Mouse (Mus musculus): Measurements from ENCODE around the gene Slc15a3.

Slc15a3 gene

DNA sequence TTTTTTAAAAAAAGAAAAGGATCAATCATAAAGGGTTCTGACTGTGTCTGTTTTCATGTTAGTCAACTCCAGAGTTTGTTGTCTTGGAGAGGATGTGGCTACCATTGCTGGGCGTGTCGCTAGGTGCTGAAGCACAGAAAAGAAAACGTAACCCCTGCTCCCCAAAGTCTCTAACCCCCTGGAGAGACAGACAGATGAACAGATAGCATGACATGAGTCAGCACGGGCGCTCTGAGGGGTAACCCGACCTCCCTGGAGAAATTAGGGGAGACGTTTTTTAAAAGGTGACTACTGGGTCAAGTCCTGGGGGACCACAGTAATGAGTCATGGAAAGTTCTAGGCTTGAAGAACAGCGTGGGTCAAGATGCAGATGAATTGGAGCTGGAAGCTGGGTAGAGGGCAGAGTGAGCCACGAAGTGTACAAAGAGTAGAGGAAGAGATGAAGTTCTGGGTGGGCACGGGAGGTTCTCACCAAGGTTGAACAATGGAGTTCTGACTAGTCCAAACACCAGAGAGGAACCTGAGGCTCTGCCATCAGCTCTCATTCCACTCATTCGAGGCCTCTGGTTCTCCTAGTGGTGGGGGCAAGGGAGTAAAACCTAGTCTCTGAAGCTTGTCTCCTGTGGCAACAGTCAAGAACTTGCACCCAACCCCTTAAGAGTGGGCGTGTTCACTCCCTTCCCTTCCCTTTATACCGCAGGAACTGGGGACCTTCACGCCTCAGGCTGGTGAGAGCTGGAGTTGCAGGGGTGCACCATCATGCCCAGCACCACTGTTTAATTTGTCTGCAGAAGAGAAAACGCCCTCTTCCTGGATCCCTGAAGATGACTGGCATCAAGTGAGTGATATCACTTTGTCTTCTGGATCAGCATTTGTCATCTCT lies at the start of gene Slc15a3:
Gene Slc15a3 (plus strand): TSS at position 718 of the 883 bp plus-strand sequence.
- DNase-seq (ENCODE audit: low spot score in 2 of 2), result no peak

DNA sequence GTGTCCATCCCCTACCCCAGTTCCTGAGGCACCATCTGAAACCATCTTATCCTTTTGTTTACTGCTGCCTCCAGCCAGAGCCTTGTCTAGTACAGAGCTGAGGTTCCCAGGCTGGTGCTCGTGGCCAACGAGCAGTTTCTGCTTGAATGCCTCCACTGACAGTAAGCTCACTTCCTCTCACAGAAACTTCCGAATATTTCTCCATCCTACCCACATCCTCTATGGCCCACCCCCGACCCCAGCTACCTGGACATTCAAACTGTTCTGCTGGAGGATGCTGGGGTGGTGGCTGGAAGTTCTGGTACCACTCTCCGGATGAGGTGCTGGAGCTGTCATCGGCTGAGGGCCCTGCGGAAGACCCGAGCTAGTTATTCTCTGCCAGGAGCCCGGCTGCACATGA lies 49.2 kb upstream of the Slc15a3 start:
- DNase-seq (ENCODE audit: low spot score in 2 of 2), result no peak

DNA sequence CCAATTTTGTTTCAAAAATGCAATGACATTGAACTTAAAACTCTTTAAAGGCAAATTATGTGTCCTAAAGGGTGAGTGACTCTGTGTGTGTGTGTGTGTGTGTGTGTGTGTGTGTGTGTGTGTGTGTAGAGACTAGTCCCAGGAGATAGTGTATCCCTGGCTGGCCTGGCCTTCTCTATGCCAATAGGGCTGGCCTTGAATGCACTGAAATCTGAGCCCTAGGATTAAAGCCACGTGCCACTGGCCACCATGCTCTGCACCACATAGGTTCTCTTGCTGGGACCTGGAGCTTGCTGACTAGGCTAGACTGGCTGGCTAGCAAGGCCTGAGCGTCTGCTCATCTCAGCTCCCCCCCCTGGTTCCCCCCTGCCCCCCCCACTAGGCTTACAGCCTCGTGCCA lies 46.5 kb upstream of the Slc15a3 start:
- no peak for DNase-seq (ENCODE audit: low spot score in 2 of 2)

DNA sequence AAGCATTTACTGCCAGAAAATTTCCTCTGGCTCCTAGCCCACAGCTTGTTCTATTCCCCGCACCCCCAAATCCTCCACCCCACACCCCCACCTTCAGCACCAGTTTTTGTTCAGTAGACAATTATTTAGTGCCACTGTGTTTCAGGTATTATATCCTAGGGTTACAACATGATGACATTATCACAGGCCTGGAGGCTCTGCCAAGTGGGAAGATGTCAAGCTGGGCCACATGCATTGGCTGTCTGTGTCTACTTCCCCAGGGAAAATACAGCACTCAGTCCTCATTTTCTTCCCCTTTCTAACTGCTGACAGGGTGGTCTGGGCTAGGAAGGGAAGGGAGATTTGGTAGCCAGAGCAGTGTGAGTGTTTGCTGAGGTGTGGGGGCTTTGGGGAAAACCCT lies 44.6 kb upstream of the Slc15a3 start:
- DNase-seq (ENCODE audit: low spot score in 2 of 2), result no peak

DNA sequence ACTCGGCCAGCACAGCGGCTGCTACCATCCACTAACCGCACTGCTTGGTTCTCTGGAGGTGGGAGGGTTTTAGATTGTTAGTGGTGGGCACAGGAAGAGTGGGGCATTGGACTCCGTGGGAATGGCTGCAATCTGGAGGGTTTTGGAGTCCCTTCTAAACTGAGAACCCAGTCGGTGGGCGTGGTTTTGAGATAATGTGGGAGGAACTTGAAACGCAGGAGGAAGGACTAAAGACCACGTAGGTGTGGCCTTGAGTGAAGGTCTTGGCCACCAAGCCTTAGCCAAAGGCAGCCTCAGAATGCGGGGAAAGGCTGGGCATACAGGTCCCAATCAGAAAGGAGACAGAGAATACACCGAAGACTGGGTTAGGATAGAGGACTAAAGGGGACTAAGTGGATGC lies 41.0 kb upstream of the Slc15a3 start:
- no peak for DNase-seq (ENCODE audit: low spot score in 2 of 2)

DNA sequence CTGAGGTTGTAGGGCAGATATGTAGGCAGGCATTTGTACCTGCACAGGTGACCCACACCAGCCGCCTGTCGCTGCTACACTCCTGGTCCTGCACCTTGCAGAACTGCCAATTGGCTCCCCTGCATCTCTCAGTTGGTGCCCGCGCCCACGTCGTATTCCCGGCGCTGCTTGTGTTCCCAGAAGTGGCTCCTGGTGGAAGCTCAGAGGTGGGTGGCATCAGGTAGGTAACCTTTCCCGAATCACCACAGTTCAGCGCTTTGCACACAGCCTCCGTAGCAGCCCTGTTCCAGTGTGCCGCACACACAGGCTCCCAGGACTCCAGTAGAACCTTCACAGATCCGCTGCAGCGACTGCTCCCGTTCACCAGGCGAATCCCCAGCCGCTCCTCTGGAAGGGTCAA lies 40.4 kb upstream of the Slc15a3 start:
- no peak for DNase-seq (ENCODE audit: low spot score in 2 of 2)

DNA sequence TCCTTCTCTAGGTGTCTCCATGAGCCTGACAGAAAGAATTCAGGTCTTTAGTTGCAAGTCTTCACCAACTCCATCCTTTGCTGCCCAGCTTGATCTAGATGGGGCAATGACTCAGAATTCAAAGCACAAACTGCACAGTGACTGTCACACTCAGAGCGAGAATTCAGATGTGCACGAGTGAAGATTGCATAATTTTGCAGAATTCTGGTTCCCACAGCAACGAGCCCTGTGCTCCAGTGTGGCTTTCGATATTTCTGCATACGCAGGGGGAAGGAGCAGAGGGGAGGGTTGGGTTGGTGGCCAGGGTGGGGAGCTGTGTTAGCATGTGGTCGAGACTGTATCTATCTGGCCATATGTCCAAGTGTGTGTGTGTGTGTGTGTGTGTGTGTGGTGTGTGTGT lies 38.5 kb upstream of the Slc15a3 start:
- DNase-seq (ENCODE audit: low spot score in 2 of 2), result peak; percentile 66 to 73

DNA sequence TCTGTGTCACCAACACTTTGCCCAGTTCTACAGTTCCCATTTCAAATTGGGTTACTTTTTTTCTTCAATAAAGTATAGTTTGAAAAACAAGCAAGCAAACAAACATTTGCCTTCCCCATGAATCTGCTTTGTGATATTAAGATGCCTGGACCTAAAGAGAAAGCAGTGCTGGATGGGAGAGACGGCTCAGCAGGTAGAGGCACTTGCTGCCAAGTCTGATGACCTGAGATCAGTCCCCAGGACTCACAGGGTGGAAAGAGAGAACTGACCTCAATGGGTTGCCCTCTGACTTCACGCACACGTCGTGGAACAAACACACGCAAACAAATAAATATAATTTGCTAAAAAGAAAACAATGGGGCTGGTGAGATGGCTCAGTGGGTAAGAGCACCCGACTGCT lies 37.6 kb upstream of the Slc15a3 start:
- no peak for DNase-seq (ENCODE audit: low spot score in 2 of 2)

DNA sequence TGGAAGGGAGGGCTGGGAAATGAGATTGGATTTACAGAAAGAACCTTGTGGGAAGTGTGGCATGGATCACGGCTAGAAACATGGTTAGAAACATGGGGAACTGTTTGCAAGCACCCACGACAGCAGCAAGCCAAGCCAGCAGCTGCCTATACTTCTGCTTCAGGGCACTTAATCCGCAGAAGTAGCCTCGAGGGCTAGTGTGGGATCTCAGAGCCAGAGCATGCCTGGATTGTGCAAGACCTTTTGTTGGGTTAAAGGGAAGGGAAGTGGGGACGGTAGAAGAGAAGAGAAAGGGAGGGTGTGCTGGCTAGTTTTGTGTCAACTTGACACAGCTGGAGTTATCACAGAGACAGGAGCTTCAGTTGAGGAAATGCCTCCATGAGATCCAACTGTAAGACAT lies 35.8 kb upstream of the Slc15a3 start:
- no peak for DNase-seq (ENCODE audit: low spot score in 2 of 2)

DNA sequence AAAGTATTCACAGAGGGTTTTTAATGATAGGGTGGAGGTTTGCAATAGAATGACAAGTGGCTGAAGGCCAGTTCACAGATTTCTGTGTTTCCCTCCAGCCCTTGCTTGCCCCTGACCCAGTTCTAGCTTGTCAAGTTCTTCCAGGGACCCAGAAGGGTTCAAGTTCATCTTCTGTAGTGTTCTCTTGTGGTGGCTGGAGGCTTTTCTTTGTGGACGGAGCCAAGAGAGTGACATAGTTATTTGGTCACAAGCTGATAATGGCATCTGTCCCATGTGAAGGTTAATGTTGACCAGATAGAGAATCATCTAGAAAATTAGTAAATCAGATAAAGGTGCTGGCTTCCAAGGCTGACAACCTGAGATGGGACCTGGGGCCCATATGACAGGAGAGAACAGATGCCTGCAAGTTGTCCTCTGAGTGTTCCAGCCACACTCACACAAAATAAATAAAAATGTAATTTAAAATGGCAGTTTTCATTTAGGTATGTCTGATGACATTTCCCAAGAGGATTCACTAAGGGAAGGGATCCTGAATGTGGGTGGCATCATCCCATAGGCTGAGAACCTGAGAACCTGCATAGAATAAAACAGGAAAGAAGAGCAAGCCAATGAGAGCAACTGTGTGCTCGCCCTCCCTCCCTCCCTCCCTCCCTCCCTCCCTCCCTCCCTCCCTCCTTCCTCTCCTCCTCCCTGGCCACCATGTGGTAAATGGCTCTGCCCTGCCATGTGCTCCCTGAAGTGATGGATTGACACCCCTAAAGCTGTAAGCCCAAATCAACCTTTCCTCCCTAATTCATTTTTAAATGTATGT lies 34.5 kb upstream of the Slc15a3 start:
- no peak for DNase-seq (ENCODE audit: low spot score in 2 of 2)

DNA sequence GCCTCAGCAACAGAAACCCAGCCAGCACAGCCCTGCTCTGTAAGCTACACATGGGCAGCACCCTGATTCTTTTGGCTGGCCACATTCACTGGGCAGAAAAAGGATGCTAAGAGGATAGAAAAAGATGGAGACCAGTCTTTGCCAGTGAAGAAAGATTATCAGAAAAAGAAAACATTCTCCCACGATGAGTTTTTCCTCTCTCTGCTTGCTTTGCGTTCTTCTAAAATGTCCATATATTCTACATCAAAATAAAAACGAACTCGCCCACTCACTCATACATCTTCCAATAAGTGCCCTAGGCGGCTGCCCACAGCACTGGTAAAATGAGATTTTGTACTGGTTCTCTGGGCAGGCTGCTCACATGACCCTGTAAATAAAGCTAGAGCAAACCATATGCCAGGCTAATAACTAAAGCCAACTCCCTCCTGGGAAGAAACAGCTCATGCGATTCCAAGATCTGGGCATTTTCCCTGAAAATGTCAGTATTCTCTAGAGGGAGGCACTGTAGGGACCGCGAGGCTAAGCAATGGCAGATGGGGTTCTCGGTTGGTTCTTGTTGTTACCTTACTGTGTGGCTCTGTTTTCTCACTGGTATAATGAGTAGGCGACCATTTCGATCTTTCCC lies 33.8 kb upstream of the Slc15a3 start:
- DNase-seq (ENCODE audit: low spot score in 2 of 2), result no peak

DNA sequence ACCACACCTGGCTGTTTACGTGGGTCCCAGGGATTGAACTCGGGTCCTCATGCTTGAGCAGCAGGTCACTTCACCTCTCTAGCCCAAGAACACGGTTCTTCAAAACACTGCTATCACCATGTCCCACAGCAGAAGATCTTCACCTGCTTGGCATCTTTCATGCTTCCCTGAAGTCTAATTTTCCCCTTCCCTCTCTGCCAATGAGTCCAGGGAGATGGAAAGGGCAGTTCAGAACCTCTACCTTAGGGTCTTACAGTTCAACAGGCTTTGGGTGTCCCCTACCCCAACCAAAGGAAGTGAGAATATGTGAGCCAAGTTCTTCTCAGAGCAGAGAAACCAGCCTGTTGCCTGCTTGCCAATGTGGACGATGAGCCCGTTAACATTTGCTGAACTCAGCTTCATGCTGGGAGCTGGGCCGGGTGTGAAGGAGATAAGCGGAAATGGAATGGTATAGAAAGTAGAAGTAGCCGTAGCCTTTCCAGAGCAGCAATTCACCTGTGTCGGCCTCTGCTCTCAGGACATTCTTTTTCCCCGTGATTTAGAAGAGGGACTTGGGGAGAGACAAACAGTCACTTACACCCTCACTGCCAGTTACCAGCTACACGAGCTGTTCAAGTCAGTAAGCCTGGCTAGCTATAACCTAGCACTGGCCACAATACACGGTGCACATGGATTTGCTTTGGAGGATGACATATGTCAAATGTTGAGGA lies 30.8 kb upstream of the Slc15a3 start:
- no peak for DNase-seq (ENCODE audit: low spot score in 2 of 2)

DNA sequence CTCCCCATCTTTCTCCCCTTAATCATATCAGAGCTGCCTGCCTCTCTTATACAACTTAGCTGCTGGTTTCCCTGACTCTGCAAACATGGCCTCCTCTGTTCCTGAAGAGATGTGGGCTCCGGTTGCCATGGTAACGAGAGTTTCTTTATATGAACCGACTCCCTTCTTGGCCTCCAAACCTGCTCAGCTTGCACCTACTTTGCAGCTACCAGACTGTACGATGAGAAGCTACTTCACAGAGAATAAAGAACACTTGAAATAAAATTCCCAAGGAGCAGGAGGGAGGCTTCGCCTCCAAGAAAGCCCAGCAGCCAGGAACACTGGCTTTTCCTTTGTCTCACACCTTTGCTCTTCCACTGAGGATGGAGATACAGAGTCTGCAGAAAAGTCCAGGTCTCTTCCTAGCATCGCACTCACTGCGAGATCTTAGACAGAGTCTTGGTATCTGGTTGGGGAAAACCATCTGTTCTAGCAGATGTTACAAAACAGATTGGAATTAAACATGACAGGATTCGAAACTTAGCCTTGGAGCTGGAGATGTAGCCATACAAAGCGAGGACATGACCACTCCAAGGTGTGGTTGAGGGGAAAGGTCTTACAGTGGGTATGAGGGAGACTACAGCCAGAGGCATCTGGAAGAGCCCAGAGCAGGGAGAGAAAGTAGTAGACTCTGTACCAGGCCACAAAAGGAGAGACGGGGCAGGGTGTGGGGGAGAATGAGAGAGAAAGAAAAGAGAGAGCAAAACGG lies 29.9 kb upstream of the Slc15a3 start:
- DNase-seq (ENCODE audit: low spot score in 2 of 2), result peak; percentile 77 to 87

DNA sequence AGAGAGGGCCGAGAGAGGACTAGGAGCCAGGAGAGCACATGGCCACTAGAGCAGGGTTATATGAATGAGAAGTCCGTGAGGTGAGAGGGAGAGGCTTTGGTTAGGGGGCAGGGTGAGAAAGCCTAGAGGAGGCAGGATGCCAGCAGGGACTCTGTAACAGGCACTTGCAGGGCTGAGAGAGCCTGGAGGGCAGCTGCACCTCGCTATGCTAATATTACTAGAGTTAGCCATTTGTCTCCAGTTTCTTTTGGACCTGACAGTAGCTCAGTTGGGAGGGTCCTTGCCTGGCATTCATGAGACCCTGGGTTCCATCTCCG lies 29.4 kb upstream of the Slc15a3 start:
- DNase-seq (ENCODE audit: low spot score in 2 of 2), result no peak

DNA sequence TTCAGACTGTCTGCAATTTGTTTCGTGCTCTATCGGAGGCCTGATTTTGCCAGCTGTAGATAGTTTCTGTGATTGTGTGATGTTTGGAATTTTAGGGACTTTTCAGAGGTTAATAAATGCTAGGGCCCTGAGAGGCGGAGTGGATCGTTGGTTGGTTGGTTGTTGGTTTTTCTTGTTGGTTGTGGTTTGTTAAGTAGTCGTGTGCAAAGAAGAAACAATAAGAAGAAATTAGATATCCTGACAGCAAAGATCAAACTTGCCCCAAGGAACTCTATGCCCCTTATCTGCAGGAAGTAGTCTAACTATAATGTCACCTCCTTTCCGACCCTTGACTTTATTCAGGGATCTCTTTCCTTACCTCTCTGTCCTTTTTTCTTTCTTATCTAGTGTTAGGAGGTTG lies 28.1 kb upstream of the Slc15a3 start:
- no peak for DNase-seq (ENCODE audit: low spot score in 2 of 2)

DNA sequence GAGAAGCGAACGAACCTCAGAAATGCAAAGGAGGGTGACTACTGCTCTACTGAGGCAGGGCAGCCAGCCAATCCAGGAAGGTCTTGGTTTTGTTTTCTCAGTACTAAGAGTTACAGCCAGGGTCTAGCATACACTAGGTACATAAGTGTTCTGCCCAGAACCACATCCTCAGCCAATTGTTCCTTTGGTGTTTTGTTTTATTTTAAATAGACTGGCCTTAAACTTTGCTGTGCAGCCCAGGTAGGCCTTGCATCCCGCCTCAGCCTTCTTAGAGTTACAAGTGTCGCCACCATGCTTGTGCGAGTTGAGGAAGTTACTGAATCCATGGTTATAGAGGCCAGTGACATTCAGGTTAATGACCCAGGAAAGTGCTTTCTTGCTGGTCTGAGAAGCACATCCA lies 26.5 kb upstream of the Slc15a3 start:
- DNase-seq (ENCODE audit: low spot score in 2 of 2), result no peak

DNA sequence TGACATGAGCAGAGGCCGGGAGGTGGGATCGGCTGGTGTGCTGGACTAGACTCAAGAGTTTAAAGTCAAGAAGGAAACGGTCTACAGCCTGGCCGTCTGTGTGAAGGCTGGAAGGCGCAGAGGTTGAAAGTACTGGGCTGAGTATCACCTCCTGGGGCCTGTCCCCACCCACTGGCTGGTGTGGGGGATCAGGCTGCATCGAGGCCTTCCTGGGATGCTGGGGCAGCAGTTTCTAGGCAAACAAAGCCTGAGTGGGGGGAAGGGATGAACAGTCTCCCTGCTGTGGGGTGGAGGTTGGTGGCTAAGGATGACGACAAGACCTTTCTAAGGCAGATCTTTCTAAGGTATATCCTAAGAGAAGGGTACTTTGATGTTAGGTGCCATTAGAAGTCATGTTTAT lies 25.6 kb upstream of the Slc15a3 start:
- no peak for DNase-seq (ENCODE audit: low spot score in 2 of 2)

DNA sequence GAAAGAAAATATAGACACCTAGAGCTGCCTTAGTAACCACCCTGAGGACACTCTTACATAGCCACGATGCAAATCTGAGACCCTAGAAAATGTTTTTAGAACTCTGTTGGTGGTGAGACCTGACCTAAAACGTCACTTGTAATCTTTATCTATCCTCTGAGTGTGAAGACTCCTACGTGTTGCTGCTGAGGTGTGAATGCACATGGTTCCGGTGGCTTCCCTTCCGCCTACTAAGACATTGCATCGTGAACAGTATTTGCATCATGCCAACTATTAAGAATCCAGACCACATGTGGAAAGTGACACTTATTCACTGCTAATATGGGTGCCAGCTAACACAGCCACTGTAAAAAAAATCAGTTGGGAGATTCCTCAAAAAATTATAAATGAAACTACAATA lies 23.7 kb upstream of the Slc15a3 start:
- no peak for DNase-seq (ENCODE audit: low spot score in 2 of 2)

DNA sequence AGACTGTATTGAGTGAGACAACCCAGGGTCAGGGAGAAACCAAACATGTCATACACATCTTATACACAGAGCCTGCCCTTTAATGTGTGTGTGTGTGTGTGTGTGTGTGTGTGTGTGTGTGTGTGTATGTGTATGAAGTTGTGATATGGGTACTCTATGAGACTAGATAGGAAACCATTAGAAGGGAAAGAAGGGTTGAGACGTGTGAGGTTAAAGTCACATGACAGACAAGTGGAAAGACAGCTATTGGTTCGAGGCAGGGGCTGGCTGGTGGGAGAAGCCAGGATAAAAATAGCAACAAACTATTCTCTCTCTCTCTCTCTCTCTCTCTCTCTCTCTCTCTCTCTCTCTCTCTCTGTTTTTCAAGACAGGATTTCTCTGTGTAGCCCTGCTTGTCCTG lies 23.1 kb upstream of the Slc15a3 start:
- no peak for DNase-seq (ENCODE audit: low spot score in 2 of 2)

DNA sequence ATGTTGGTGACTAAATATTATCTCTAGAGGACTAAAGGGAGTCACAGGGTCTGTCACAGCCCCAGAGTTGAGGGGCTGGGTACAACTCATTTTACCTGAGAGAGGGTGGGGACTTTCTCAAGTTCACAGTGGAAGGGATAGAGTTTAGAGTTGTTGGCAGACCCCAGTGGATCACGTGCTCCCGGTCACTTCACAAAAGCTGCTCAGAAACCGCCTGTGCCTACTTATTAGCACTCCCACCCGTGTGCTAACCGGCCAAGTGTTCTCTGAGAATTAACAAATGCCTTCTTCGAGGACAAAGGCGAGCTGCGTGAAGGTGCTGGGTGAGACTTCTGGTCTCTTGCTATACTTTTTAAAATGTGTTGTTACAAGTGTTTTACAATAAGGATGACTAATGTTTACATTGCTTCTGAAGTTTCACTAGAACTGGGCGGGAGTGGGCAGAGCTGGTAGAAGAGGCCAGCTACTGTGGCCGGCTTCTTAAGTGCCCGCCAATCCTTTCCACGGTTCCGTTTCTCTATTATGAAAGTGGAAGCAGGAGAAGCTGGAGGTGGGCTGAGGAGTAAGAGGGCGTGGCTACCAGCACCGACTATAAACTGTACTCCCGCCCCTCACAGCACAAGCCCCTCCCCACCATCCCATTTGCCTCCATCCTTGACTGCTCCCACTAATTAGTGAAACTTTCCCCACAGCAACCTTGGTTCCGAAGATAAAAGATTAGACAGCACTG lies 21.1 kb upstream of the Slc15a3 start:
- no peak for DNase-seq (ENCODE audit: low spot score in 2 of 2)

DNA sequence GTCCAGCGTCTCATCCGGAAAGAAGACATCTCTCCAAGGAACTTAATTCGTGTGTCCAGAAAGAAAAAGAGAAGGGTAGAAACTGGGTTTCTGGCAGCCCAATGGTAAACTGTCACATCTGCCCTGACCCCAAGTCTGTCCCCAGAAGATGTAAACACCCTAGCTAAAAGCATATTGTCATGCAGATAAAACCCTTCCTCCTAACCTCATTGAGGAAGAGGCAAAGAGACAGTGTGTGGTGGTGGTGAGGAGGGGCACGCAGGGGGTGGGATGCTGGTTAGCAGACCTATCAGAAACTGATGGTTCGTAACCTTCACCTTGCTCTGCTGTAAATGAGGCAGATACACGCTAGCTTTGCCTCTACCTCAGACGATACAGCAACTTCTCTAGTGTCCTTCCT lies 18.2 kb upstream of the Slc15a3 start:
- no peak for DNase-seq (ENCODE audit: low spot score in 2 of 2)

Data from right cerebral cortex, postnatal 36 days (tissue).